Mouse (Mus musculus): ENCODE data around the gene Erich3.
"Not testable (repeated sequence)": the region's sequence is repeated elsewhere in the genome, so short reads cannot be mapped to it uniquely, and the experiment has no call there.

Erich3 gene

DNA sequence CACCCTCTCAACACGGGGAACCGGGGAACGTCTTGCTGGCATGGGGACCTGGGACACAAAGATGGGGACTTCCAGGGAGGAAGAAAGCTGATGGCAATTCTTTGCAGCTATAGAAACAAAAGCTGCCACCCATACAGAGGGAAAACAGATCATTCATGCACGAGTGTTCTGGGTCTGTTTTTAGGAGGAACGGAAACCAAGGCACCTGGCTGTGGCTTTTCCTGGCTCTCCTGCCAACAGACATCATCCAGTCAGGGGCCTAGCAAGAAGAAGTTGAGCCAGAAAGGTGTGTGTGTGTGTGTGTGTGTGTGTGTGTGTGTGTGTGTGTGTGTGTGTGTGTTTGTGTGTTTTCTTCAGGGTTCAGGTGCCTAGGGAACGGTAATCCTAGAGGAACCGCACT is at the start of gene Erich3:
Gene Erich3, plus strand, starts transcription at position 315 of the 400 bp plus-strand sequence.
- DNase-seq (ENCODE audit: low read depth, low spot score) = no peak

DNA sequence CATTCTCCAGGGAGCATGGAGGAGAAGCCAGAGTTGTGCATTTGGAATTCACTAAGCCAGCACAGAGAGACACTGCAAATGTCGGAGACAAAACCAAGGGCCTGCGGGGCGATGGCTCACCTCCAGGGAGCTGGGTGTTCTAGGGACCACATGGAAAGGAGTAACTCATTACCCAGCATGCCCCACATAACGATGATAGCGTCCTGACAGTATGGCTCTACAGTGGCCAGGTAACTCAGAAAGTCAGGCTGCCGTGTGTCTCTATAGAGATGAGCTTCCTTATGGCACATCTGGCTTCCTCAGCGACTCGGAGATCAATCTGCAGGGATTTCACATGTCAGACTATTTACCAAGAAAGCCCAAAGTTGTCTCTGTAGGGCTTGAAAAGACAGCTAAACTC is 48.9 kb upstream of the Erich3 start:
- no peak for DNase-seq (ENCODE audit: low read depth, low spot score)

DNA sequence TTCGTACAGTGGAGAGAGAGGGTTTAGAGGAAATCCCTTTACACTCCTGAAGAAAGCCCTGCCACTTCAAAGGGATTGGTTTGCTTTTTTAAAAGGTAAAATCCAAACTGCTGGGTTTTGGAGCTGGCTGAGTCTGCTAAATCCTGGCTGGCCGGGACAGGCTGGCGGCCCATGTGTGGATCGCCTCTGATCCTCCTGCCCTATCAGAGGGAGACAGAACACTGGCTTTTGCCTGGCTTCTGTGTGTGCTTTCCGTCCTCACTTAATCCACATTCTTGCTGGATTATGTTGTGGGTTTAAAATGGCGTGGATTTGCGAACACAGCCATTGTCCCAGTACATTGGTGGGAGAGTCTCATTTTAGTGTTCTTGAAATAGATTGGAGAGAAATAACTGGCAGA is 48.4 kb upstream of the Erich3 start:
- no peak for DNase-seq (ENCODE audit: low read depth, low spot score)

DNA sequence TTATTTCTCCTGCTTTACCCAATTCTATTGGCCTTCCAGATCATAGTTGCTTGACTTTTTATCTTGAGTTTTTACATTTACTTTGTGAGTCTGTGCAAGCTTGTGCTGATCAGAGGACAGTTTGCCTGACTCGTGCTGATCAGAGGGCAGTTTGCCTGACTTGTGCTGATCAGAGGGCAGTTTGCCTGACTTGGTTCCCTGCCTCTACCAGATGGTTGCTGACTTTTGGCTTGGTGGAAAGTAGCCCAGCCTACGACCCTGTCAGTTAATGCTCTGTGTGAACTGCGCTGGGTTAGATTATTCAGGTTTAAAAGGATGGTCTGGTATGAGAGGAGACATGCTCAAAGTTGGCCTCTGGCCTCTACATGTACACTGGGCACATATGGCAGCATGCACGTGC is 47.6 kb upstream of the Erich3 start:
- DNase-seq (ENCODE audit: low read depth, low spot score) = no peak

DNA sequence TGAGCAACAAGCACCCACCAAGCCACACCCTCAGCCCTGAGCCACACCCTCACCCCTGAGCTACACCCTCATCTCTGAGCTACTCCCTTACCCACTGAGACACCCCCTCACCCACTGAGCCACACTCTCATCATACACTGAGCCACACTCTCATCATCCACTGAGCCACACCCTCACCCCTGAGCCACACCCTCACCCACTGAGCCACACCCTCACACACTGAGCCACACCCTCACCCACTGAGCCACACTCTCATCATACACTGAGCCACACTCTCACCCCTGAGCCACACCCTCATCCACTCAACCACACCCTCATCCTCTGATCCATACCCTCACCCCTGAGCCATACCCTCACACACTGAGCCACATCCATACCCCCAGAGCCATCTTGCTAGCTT is 35.4 kb upstream of the Erich3 start:
- DNase-seq (ENCODE audit: low read depth, low spot score) = no peak

DNA sequence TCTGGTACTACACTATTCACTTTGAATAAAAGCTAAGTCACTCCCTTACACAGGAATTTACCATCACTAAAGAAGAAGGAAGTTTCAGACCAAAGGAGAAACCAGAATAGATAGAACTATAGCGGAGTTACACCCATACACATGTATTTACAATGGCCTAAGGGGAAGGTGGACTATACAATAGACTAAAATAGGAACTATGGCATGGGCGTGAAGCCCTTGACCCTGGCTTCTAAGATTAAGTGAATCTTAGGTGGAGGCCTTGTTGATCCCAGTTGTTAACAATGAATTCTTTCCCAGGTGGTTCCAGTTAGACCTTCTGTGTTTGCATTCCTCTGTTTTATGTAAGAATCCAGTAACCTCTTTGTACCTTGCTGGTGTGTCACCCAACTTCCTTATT is 32.4 kb upstream of the Erich3 start:
- not testable (repeated sequence) for DNase-seq (ENCODE audit: low read depth, low spot score)

DNA sequence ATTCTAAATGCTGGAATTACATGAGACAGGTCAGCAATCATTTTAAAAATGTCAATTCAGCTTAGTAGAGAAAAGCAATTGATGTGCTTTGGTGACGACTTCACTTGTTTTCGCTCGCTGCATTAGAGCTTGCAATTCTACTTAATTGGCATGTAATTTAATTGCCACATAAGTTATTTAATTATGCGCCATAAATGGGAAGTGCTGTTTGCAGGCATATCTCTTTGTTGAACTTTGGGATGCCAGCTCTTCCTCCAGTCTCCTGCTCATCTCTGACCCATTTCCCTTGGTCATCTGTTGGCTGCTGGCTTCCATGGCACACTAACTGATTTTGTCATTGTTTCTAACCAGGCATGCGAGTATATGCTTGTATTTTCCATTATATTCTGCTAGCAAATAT is 30.6 kb upstream of the Erich3 start:
- no peak for DNase-seq (ENCODE audit: low read depth, low spot score)

DNA sequence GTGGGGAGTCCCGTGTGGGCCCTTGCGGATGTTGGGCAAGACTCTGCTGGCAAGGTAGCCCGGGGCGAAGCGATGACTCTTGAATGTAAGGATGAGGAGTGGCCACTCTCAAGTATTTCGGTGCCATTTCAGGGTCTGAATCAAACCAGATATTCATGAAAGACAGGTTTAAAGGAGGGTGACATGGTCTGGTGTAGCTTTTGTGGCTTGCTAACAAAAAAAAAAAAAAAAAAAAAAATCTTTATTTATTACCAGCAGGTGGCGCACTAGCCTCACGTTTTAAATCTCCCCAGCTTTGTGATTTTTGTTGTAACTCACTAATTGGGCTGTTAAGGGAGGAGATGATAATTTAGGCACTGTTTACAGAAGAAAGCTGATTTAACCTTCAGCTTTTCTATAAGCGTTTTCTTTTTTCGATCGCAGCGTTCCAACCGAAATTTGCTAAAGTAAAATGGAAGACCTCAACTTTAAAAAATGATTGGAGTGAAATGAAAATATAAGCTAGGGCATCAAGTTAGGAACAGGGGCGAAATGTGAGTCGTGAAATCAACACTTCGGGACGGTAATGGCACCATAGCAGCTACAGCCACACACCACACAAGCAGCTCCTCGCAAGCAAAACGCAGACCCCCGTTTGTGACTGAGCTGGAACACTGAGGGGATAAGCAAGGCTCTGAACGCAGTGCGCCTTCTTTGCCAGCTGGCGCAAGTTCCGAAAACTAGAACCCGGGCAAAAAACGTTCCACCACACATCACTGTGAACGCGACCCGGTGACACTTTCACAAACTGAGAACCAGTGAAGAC is 16.8 kb upstream of the Erich3 start:
- peak; percentile 50 for DNase-seq (ENCODE audit: low read depth, low spot score)

DNA sequence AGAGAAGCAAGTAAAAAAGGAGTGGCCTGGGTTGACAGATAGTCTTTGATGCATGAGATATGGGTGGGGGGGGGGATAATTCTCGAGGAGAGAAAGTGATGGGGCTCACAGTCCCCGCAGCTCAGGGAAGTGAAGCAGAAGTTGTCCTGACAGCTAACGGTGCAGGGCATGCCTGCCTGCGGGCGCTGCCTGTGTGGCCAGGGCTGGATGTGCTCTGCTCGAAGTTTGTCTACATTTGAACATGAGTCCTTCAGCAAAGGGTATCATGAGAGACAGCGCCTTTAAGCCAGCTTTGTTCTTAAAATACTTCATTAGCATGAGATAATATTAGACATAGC is 16.2 kb upstream of the Erich3 start:
- DNase-seq (ENCODE audit: low read depth, low spot score) = no peak

DNA sequence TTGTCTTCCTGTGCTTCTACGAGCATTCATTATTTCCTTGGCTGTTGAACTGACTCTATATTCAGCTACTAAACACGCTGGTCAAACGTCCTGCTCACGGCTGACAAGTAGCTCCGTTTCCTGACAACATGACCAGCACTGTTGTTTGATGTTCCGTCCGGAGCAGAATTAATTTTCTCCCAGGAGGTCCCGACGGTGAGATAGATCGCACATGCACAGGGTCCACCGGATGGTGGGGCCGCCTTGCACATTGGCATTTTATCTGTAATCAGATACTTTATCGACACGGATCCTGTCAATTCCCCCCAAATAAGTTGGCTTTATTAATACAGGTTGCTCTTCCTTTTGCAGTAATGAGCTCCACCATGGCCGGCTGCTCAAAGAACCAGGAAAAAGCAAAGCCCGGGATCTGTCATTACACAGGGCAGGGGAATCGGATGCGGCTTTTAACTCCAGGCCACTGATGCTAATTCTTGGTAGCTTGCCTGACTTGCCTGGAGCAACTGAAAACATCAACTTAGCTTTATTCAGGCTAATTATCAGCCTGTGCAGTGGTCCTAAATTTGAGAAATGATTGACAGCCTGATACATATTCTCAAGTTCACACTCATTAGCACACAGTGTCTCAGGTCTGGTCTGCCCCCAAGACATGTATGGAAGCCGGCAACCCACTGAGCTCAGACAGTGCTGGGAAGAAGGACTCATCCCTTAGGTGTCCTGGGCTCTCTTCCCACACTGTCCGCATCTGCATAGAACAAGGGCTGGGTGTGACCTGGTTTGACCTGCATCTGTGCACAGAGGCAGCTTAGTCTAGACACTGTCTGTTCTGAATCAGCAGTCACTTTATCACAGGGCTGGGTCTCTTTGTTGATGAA is 14.0 kb upstream of the Erich3 start:
- DNase-seq (ENCODE audit: low read depth, low spot score) = no peak

DNA sequence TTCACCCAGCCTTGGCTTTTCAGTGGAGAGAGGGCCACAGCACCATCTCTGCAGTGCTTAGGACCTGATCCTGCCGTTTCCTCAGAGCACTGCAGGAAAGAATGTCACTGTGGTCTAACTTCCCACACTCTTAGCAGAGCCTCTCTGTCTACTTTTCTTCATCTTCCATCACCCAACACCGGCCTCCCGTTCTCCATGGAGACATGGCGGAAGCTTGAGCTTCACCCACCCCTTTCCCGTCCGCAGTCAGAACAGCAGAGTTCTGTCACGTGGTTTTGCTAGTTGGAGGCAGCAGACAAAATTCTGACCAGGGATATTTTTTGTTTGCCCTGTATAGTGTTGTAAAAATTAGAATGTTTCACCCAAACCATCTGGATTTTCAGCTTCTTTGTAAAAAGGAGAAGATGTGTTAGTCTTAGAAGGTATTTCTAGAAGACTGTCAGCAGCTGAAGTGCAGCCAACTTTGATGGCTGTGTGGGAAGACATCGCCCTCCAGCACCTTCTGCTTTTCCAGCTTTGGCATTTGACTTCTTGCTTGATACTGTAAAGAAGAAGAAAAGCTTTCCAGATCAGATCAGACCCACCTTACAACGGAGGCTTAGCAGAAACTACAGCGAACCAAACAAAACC is 12.4 kb upstream of the Erich3 start:
- DNase-seq (ENCODE audit: low read depth, low spot score) = no peak

DNA sequence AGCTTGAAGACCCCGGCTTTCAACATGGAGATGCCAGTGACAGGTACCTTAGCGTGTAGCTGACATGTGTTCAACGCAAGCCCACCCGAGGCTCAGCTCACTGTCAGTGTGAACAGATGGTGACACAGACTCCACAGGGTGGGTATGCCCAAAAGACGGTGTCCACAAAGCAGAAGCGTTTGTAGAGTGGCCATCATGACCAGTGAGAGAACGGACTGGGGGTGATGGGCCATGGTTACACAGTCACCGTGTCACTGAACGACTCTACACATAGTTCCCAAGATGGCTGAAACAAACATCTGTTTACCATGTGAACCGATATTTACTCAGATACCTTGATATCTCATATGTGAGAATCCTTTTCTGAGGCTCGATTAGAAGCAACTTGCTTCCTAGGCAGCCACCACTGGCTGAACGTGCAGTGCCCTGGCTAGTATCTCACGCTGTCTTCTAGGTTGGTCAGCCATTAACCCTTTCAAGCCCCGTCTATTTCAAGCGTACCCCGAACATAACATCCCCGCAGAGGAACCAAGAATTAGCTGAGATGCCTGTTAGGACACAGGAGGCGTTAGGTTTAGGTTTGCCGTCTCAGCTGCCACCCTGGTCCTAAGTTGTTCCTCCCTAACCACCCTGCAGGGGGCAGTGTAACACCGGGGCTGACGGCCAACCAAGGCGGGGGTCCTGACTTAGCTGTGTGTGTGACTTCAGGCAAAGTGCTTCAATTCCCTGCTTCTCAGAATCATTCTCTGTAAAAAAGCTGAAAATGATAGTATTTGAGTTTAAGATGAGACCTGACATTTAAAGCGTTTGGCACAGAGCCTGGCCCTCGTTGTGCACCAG is 10.9 kb upstream of the Erich3 start:
- peak; percentile 58 for DNase-seq (ENCODE audit: low read depth, low spot score)

DNA sequence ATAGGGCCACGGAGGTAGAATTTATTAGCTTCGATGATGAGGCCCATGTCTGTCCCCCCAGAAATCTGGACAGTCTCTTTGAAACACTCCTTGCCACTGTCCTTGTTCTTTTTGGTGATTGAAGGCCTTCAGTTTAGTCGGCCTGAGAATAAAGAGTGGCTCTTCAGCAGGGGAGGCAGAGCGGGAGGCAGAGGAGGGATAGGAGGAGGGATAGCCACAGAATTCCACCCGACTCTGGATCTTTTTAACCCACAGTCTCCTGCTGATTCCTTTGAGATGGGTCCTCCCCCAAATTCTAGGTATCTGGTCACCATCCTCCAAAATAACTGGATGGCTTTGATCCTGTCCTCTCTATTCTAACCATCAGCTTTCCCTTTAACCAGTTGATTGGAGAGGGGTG is 10.2 kb upstream of the Erich3 start:
- no peak for DNase-seq (ENCODE audit: low read depth, low spot score)

DNA sequence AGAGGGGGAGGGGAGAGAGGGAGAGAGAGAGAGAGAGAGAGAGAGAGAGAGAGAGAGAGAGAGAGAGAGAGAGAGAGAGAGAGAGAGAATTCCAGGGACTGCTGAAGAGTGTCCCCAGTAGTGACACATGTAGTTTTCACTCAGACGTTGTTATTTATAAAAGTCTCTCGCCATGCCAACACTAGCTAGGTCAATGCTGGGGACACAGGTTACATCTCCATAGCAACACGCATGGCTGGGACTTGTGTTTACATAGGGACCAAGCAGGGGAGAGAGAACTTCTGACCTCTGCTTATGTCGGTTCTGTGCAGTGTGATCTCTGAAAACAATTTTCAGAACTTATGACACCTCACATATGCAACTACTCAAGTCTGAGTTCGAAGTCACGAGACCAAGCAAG is 9.4 kb upstream of the Erich3 start:
- DNase-seq (ENCODE audit: low read depth, low spot score) = no peak

DNA sequence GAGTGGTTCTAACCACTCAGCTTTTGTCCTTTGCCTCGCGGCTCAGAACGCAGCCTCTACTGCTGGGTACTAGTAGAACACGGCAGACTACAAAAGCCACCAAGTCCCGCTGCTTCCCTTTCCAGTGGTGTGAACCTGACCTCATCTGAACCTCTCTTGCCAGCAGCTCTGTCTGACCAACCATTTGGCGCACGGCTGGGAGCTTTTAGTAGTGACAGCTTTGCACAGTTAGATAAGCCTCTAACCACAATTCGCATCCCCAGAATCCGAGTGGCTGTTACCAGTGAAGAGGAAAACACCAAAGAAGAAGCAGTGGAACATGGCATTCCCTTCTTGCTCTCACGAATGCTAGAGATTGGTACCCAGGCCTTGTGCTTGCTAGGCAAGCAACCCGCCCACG is 8.8 kb upstream of the Erich3 start:
- no peak for DNase-seq (ENCODE audit: low read depth, low spot score)

DNA sequence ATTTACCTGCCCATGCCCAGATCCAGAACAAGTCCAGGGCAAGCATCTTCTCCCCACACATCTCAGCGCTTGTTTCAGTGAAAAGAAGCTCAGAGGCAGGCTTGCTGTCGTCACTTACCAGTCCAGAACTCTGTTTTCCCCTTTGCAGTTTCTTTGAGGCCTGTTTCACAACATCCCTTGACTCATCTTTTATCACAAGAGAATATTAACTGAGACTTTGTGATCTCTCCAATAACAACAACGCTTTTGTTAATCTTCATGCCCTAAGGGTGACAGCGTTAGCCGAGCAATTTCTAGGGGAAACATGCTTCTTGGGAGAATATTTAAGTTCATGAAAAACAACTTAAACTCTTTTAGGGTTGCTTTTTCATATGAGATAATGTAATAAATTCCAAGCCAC is 7.9 kb upstream of the Erich3 start:
- no peak for DNase-seq (ENCODE audit: low read depth, low spot score)

DNA sequence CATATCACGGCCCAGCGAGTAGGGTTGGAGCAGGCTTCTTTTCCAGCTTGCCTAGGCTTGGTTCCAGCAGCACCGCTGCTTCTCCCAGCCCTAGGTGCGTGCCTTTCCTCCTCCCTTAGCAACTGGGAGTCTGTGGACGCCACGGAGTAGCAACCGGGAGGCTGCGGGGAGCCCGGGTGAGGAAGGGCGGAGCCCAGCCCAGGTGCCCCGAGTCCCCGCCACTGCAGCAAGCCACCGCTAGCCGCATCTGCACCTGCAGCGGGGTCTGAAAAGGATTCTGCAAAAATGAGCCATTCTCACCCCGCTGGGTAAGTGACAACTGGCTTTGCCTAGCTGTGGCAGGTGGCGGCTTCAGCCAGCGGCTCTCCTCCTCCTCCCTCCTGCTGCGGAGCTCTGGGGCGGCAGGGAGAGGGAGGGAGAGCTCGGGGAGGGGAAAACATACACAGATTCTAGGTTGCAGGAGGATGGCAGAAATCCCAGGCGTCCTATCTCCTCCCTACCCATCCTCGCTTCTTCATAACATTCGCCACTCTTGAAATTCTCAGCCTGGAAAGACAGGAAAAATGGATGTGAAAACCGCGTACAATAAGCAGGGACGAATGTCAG is 420 bp downstream of the Erich3 start:
- peak; percentile 52 for DNase-seq (ENCODE audit: low read depth, low spot score)

DNA sequence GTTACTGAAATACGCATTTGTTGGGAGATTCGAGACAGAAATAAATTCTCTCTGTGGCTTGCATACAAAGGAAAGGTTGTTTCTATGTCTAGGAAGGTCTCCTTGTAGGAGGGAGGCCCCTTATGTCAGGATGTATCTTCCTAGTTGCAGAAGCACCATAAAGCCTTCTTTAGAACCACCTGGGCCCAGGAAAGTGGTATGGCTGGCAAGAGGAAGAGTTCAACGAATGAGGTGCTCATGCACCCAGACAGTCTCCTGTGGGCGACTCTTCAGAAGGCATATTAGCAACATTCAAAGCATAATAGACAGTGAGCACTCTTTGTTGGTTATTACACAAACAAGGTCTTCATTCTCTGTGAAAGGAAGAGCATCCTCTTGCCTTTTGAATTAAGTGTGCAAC is 977 bp downstream of the Erich3 start:
- no peak for DNase-seq (ENCODE audit: low read depth, low spot score)

DNA sequence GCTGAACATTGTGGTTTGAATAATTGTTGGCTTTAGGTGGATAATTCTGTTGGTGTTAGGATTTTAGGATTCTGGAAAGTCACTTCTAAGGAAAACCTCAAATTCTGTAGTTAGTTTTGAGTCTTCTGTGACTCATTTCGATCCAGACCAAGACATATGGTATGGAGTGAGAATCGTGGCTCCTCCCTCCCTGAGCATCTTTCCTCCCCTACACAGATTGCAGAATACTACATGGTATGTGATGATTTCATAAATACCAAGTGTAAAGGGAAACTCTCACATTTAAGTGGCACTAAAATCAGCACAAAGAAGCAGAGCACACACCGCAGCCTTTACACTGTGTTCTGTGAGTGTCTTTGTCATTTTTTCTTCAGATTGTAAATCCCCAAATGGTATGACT is 4.8 kb downstream of the Erich3 start:
- DNase-seq (ENCODE audit: low read depth, low spot score) = no peak

DNA sequence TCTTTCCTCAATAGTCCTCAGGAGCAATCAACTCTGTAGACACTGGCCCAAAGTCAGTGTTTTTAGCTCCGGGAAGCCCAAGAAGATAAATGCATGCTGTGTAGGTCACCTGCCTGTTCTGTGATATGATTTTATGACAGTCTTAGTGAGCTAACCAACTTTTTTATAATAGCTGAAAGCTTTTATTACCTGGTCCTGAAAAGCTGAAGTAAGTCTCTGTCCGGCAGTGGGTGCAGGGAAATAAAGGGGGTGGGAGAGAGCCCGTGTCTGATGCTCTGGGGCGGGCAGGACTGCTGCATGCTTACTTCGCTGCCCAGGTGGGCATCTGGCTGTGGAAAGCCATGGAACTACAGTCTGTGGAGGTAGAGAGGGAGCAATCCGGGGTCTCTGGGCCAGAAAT is 6.9 kb downstream of the Erich3 start:
- no peak for DNase-seq (ENCODE audit: low read depth, low spot score)

DNA sequence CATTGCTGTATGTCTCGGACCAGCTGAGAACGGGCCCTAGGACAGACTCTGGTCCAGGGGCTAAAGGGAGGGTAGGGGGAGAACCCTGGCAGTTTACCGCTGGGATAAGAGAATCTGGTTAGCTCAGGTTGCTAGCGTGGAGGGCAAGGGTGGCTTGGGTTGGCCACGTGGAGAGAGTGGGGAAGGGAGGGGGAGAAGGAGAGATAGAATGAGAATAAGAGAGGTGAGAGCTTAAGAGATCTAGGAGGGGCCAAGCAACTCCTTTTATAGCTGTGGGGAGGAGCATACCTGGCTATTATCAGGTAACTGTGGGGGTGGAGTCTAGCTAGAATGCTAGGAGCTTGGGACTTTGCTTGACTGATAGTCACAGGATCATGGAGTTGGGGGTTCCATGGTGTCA is 7.4 kb downstream of the Erich3 start:
- DNase-seq (ENCODE audit: low read depth, low spot score) = no peak
